In the genomic region with DNA sequence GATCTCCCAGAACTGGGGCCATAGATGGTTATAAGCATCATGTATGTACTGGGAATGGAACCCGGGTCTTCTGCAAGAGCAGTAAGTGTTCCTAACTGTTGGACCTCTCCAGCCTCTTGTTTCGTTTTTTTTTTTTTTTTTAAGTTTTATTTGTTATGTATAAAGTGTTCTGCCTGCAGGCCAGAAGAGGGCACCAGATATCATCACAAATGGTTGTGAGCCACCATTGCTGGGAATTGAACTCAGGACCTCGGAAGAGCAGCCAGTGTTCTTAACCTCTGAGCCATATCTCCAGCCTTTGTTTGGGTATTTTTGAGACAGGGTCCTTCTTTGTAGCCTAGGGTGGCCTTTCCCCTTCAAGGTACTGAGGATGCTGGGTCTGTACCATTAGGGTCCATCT, we compare ENCODE assay signal across 12 mouse cellular contexts. TPM values are rescaled to one million over a fixed set of nuclear protein-coding genes. Genes with fewer than 3 reads are reported as not detected.
DNase-seq lines count a peak whose midpoint lies in the region; ATAC-seq and TF ChIP-seq lines count a peak whose summit lies in the region.
"Had no signal": no experiment of that assay in that cellular context is flagged by ENCODE, and none has a peak within 500 bp of the region (broad histone marks: within the 10 kb centered on the region; RNA-seq: fewer than 3 reads in every experiment).

No protein-coding gene starts in this region.

- TF ChIP-seq EP300 in CH12.LX (IDR thresholded peaks at IDR 0.05; ENCODE audit: low read length), result no peak

- no peaks in the 10 kb centered on the region for H3K79me2 ChIP-seq in CH12.LX (replicated peaks; ENCODE audit: control insufficient read depth, extremely low read depth, insufficient read depth, poor library complexity, severe bottlenecking)

- peaks cover 95% of the 10 kb centered on the region for H3K4me1 ChIP-seq in liver, embryonic 12.5 days
- peaks cover 57% of the 10 kb centered on the region for H3K4me1 ChIP-seq in liver, embryonic 11.5 days (replicated peaks; ENCODE audit: control insufficient read depth, insufficient read depth, low read length)
- H3K4me1 ChIP-seq in CH12.LX (ENCODE audit: control insufficient read depth in 1 of 2, insufficient read depth in 2 of 2), result peaks cover 3 to 38% of the 10 kb centered on the region in 2 experiments; a peak in 2 of 4 replicates
- peaks cover 96% of the 10 kb centered on the region for H3K4me1 ChIP-seq in liver, embryonic 15.5 days (replicated peaks)

- WGBS in liver, embryonic 12.5 days (ENCODE audit: insufficient replicate concordance), result 58% methylated on average over 3 of the region's 3 CpGs
- WGBS in liver, embryonic 11.5 days, result 72% methylated on average over 3 of the region's 3 CpGs
- WGBS in liver, embryonic 15.5 days (ENCODE audit: insufficient replicate concordance), result 56% methylated on average over 3 of the region's 3 CpGs

- peak; percentile 39; the same call in 1 of the 2 replicates for TF ChIP-seq CTCF in gastrocnemius, adult 2 months (IDR thresholded peaks at IDR 0.05)
- TF ChIP-seq CTCF in CH12.LX (conservative IDR thresholded peaks at IDR 0.05 in 1 of 2, IDR thresholded peaks at IDR 0.05 in 1 of 2; ENCODE audit: low read depth in 2 of 2, low read length in 2 of 2), result peak in 1 of 2 experiments; percentile 49; a peak in 2 of 4 replicates

- H3K9me3 ChIP-seq in liver, embryonic 12.5 days (replicated peaks), result no peaks in the 10 kb centered on the region
- H3K9me3 ChIP-seq in liver, embryonic 11.5 days (ENCODE audit: control insufficient read depth, low read length), result no peaks in the 10 kb centered on the region
- H3K9me3 ChIP-seq in CH12.LX (replicated peaks; ENCODE audit: low read length), result no peaks in the 10 kb centered on the region
- H3K9me3 ChIP-seq in liver, embryonic 15.5 days (replicated peaks), result no peaks in the 10 kb centered on the region
- H3K9me3 ChIP-seq: limb, embryonic 12.5 days had no signal

- in situ Hi-C loops in CH12.LX (cut with MboI; ENCODE audit: low pct_ligation_motif_present, low pct_unique_long_range_greater_than_20kb, low sequenced_read_pairs), result no loop called here

- H3K36me3 ChIP-seq in liver, embryonic 12.5 days, result 0 out of 2 replicates have a peak, but pooled peaks cover 8% of the 10 kb centered on the region
- H3K36me3 ChIP-seq in liver, embryonic 11.5 days (ENCODE audit: control insufficient read depth, insufficient read depth, low read length), result no peaks in the 10 kb centered on the region
- peaks cover 0 to 67% of the 10 kb centered on the region in 2 experiments for H3K36me3 ChIP-seq in CH12.LX (replicated peaks in 1 of 2; ENCODE audit: control insufficient read depth in 1 of 2, insufficient read depth in 1 of 2, low read length in 1 of 2)
- peaks cover 8% of the 10 kb centered on the region; the same call in 1 of the 2 replicates for H3K36me3 ChIP-seq in liver, embryonic 15.5 days (replicated peaks)

- dilution Hi-C loops in CH12.LX (cut with MboI; ENCODE audit: extremely low pct_ligation_motif_present, extremely low pct_unique_long_range_greater_than_20kb, low sequenced_read_pairs), result no loop called here

- H3K27ac ChIP-seq in gastrocnemius, adult 2 months, result peak overlapping the region; percentile 88
- H3K27ac ChIP-seq in liver, embryonic 12.5 days, result peak overlapping the region; percentile 12; the same call in 1 of the 2 replicates
- H3K27ac ChIP-seq in liver, embryonic 11.5 days (ENCODE audit: low read depth, low read length), result no peak overlapping the region
- no peak overlapping the region for H3K27ac ChIP-seq in CH12.LX (ENCODE audit: insufficient read depth, low read depth)
- H3K27ac ChIP-seq in liver, embryonic 15.5 days (replicated peaks), result peak overlapping the region; percentile 53; the same call in 1 of the 2 replicates

- ATAC-seq in liver, embryonic 12.5 days, result no peak
- ATAC-seq in liver, embryonic 11.5 days (replicated peaks; ENCODE audit: low FRiP score), result no peak
- no peak for ATAC-seq in liver, embryonic 15.5 days (ENCODE audit: insufficient read depth)

- no peak for DNase-seq in gastrocnemius, adult 2 months
- DNase-seq in gastrocnemius, adult 8-10 months (ENCODE audit: low spot score in 2 of 2), result no peak
- DNase-seq in liver, embryonic 11.5 days (ENCODE audit: low spot score), result no peak
- no peak for DNase-seq in CH12.LX (ENCODE audit: extremely low read depth)
- no peak for DNase-seq in layer of hippocampus, postnatal 14 days (ENCODE audit: low spot score in 2 of 2)
- no peak for DNase-seq in left cerebral cortex, adult 8-10 months (ENCODE audit: low spot score in 2 of 2)
- DNase-seq: cerebellum, adult 2 months; gastrocnemius, postnatal 25 days; kidney, adult 11 months had no signal

- H3K27me3 ChIP-seq in liver, embryonic 12.5 days (replicated peaks), result no peaks in the 10 kb centered on the region
- H3K27me3 ChIP-seq in liver, embryonic 11.5 days (replicated peaks; ENCODE audit: control insufficient read depth, insufficient read depth, low read length), result no peaks in the 10 kb centered on the region
- H3K27me3 ChIP-seq in CH12.LX (replicated peaks), result no peaks in the 10 kb centered on the region
- no peaks in the 10 kb centered on the region for H3K27me3 ChIP-seq in liver, embryonic 15.5 days
- H3K27me3 ChIP-seq: limb, embryonic 12.5 days had no signal

- no peak overlapping the region for H3K4me3 ChIP-seq in gastrocnemius, adult 2 months
- H3K4me3 ChIP-seq in liver, embryonic 12.5 days, result no peak overlapping the region
- no peak overlapping the region for H3K4me3 ChIP-seq in liver, embryonic 11.5 days (ENCODE audit: low read depth, low read length)
- H3K4me3 ChIP-seq in CH12.LX (replicated peaks in 1 of 3; ENCODE audit: low read depth in 2 of 3, low read length in 2 of 3, poor library complexity in 1 of 3), result no peak overlapping the region
- no peak overlapping the region for H3K4me3 ChIP-seq in liver, embryonic 15.5 days (replicated peaks)
- H3K4me3 ChIP-seq: limb, embryonic 12.5 days had no signal

- no peak for TF ChIP-seq POLR2A in CH12.LX (IDR thresholded peaks at IDR 0.05; ENCODE audit: low read depth, low read length)

- intact Hi-C loops in gastrocnemius, adult 2 months (cut with DNase I), result no loop called here

- no peak overlapping the region for H3K4me2 ChIP-seq in liver, embryonic 12.5 days
- H3K4me2 ChIP-seq in liver, embryonic 11.5 days, result no peak overlapping the region
- H3K4me2 ChIP-seq in CH12.LX (ENCODE audit: insufficient read depth, low read depth, poor library complexity, severe bottlenecking), result no peak overlapping the region
- no peak overlapping the region for H3K4me2 ChIP-seq in liver, embryonic 15.5 days
- H3K4me2 ChIP-seq: limb, embryonic 12.5 days had no signal

- no peak overlapping the region for H3K9ac ChIP-seq in liver, embryonic 12.5 days
- H3K9ac ChIP-seq in liver, embryonic 11.5 days (ENCODE audit: low read depth, low read length), result no peak overlapping the region
- no peak overlapping the region for H3K9ac ChIP-seq in CH12.LX (ENCODE audit: insufficient read depth, low read depth)
- no peak overlapping the region for H3K9ac ChIP-seq in liver, embryonic 15.5 days
- H3K9ac ChIP-seq: limb, embryonic 12.5 days had no signal

- peak; percentile 27 for TF ChIP-seq RAD21 in CH12.LX (IDR thresholded peaks at IDR 0.05; ENCODE audit: low read depth, low read length)

RNA-seq across cellular contexts. Expression of gene Ell, which starts 19.7 kb away (rescaled TPM):
- total RNA-seq in gastrocnemius, adult 2 months (2021), result 10 to 100 TPM; 11.9 to 14.6 TPM
- total RNA-seq in gastrocnemius, adult 8-10 months (2022), result 10 to 100 TPM; 11.9 to 14.7 (median 12.3) TPM
- polyA plus RNA-seq in liver, embryonic 12.5 days (2016; fragmentation: Nextera tagmentation; extraction: Ambion mirVana), result 13.1 TPM in 2 replicates
- polyA plus RNA-seq in liver, embryonic 11.5 days (2014; fragmentation: Nextera tagmentation; extraction: Ambion mirVana), result 20.3 and 20.7 TPM in 2 replicates
- total RNA-seq in CH12.LX (2012; rRNA removed), result 9.8 TPM in 2 replicates
- 6.4 and 6.5 TPM in 2 replicates for total RNA-seq in CH12.LX (2014; rRNA removed)
- polyA plus RNA-seq in CH12.LX (2012; ENCODE audit: insufficient read length, low read depth), result 14.0 and 17.9 TPM in 2 replicates
- polyA plus RNA-seq in liver, embryonic 15.5 days (2015; fragmentation: Nextera tagmentation; extraction: Ambion mirVana), result 11.8 and 14.2 TPM in 2 replicates
- total RNA-seq in layer of hippocampus, postnatal 14 days (2021), result 10 to 100 TPM; 18.7 TPM
- total RNA-seq in left cerebral cortex, adult 8-10 months (2022), result 10 to 100 TPM; 17.6 to 25.3 (median 19.2) TPM

RNA-seq across cellular contexts. Expression of gene Kxd1, which starts 31.2 kb away (rescaled TPM):
- total RNA-seq in gastrocnemius, adult 2 months (2021), result 10 to 100 TPM; 70.4 to 83.9 TPM
- total RNA-seq in gastrocnemius, adult 8-10 months (2022), result 10 to 100 TPM; 68.3 to 80.8 (median 76.7) TPM
- 44.7 and 45.0 TPM in 2 replicates for polyA plus RNA-seq in liver, embryonic 12.5 days (2016; fragmentation: Nextera tagmentation; extraction: Ambion mirVana)
- 68.8 and 75.2 TPM in 2 replicates for polyA plus RNA-seq in liver, embryonic 11.5 days (2014; fragmentation: Nextera tagmentation; extraction: Ambion mirVana)
- total RNA-seq in CH12.LX (2012; rRNA removed), result 45.7 and 63.4 TPM in 2 replicates
- 67.9 and 68.0 TPM in 2 replicates for total RNA-seq in CH12.LX (2014; rRNA removed)
- 56.6 and 56.7 TPM in 2 replicates for polyA plus RNA-seq in CH12.LX (2012; ENCODE audit: insufficient read length, low read depth)
- polyA plus RNA-seq in liver, embryonic 15.5 days (2015; fragmentation: Nextera tagmentation; extraction: Ambion mirVana), result 28.9 and 30.2 TPM in 2 replicates
- 10 to 100 TPM; 39.5 to 40.3 TPM for total RNA-seq in layer of hippocampus, postnatal 14 days (2021)
- total RNA-seq in left cerebral cortex, adult 8-10 months (2022), result 10 to 100 TPM; 43.0 to 52.5 (median 47.1) TPM

RNA-seq across cellular contexts. Expression of gene Fkbp8, which starts 31.5 kb away (rescaled TPM):
- 100 to 1,000 TPM; 108 to 112 TPM for total RNA-seq in gastrocnemius, adult 2 months (2021)
- 100 to 1,000 TPM; 113 to 123 (median 120) TPM for total RNA-seq in gastrocnemius, adult 8-10 months (2022)
- polyA plus RNA-seq in liver, embryonic 12.5 days (2016; fragmentation: Nextera tagmentation; extraction: Ambion mirVana), result 223 and 224 TPM in 2 replicates
- polyA plus RNA-seq in liver, embryonic 11.5 days (2014; fragmentation: Nextera tagmentation; extraction: Ambion mirVana), result 261 and 285 TPM in 2 replicates
- total RNA-seq in CH12.LX (2012; rRNA removed) (246 and 266 TPM in 2 replicates), CH12.LX (2014; rRNA removed) (172 and 178 TPM in 2 replicates)
- polyA plus RNA-seq in CH12.LX (2012; ENCODE audit: insufficient read length, low read depth), result 176 and 178 TPM in 2 replicates
- polyA plus RNA-seq in liver, embryonic 15.5 days (2015; fragmentation: Nextera tagmentation; extraction: Ambion mirVana), result 163 and 186 TPM in 2 replicates
- total RNA-seq in layer of hippocampus, postnatal 14 days (2021), result 100 to 1,000 TPM; 412 to 417 TPM
- 100 to 1,000 TPM; 419 to 440 (median 422) TPM for total RNA-seq in left cerebral cortex, adult 8-10 months (2022)

RNA-seq across cellular contexts. Expression of gene Isyna1, which starts 35.2 kb away (rescaled TPM):
- 1 to 10 TPM; 3.2 to 4.3 TPM for total RNA-seq in gastrocnemius, adult 2 months (2021)
- 1 to 10 TPM; 1.9 to 3.4 (median 2.4) TPM for total RNA-seq in gastrocnemius, adult 8-10 months (2022)
- polyA plus RNA-seq in liver, embryonic 12.5 days (2016; fragmentation: Nextera tagmentation; extraction: Ambion mirVana), result 114 and 115 TPM in 2 replicates
- polyA plus RNA-seq in liver, embryonic 11.5 days (2014; fragmentation: Nextera tagmentation; extraction: Ambion mirVana), result 177 and 188 TPM in 2 replicates
- 141 and 174 TPM in 2 replicates for total RNA-seq in CH12.LX (2012; rRNA removed)
- 99.9 and 107 TPM in 2 replicates for total RNA-seq in CH12.LX (2014; rRNA removed)
- polyA plus RNA-seq in CH12.LX (2012; ENCODE audit: insufficient read length, low read depth), result 139 and 163 TPM in 2 replicates
- polyA plus RNA-seq in liver, embryonic 15.5 days (2015; fragmentation: Nextera tagmentation; extraction: Ambion mirVana), result 43.2 and 44.7 TPM in 2 replicates
- 10 to 100 TPM; 38.8 to 46.1 TPM for total RNA-seq in layer of hippocampus, postnatal 14 days (2021)
- 10 to 100 TPM; 54.5 to 60.3 (median 56.5) TPM for total RNA-seq in left cerebral cortex, adult 8-10 months (2022)

RNA-seq across cellular contexts. Expression of gene Uba52, which starts 48.4 kb away (rescaled TPM):
- 100 to 1,000 TPM; 777 to 924 TPM for total RNA-seq in gastrocnemius, adult 2 months (2021)
- 100 to 1,000 TPM; 794 to 918 (median 839) TPM for total RNA-seq in gastrocnemius, adult 8-10 months (2022)
- polyA plus RNA-seq in liver, embryonic 12.5 days (2016; fragmentation: Nextera tagmentation; extraction: Ambion mirVana), result 841 and 876 TPM in 2 replicates
- 1,024 and 1,077 TPM in 2 replicates for polyA plus RNA-seq in liver, embryonic 11.5 days (2014; fragmentation: Nextera tagmentation; extraction: Ambion mirVana)
- total RNA-seq in CH12.LX (2012; rRNA removed), result 3,341 and 3,407 TPM in 2 replicates
- 1,091 and 1,181 TPM in 2 replicates for total RNA-seq in CH12.LX (2014; rRNA removed)
- polyA plus RNA-seq in CH12.LX (2012; ENCODE audit: insufficient read length, low read depth), result 1,199 and 1,372 TPM in 2 replicates
- polyA plus RNA-seq in liver, embryonic 15.5 days (2015; fragmentation: Nextera tagmentation; extraction: Ambion mirVana), result 466 and 562 TPM in 2 replicates
- 1,000 to 10,000 TPM; 1,048 to 1,082 TPM for total RNA-seq in layer of hippocampus, postnatal 14 days (2021)
- total RNA-seq in left cerebral cortex, adult 8-10 months (2022), result 1,000 to 10,000 TPM in 1 of 4 experiments, 100 to 1,000 TPM in 3; 847 to 1,003 (median 930) TPM

Comparison
In these comparisons a context has a peak if more than half of its experiments do, and no peak if none do; other contexts are left out.
1. H3K27ac ChIP-seq: peak in gastrocnemius, adult 2 months (single experiment), liver, embryonic 12.5 days (single experiment) and liver, embryonic 15.5 days (single experiment); none in liver, embryonic 11.5 days (single experiment) and CH12.LX (single experiment).